Mouse (Mus musculus): Measurements from ENCODE around the gene Abca14. TPM values are rescaled to one million over a fixed set of nuclear protein-coding genes. Genes with fewer than 3 reads are reported as not detected.

Abca14 gene
- total and polyA plus RNA-seq, 2 experiments from 2014 or later: not detected

DNA sequence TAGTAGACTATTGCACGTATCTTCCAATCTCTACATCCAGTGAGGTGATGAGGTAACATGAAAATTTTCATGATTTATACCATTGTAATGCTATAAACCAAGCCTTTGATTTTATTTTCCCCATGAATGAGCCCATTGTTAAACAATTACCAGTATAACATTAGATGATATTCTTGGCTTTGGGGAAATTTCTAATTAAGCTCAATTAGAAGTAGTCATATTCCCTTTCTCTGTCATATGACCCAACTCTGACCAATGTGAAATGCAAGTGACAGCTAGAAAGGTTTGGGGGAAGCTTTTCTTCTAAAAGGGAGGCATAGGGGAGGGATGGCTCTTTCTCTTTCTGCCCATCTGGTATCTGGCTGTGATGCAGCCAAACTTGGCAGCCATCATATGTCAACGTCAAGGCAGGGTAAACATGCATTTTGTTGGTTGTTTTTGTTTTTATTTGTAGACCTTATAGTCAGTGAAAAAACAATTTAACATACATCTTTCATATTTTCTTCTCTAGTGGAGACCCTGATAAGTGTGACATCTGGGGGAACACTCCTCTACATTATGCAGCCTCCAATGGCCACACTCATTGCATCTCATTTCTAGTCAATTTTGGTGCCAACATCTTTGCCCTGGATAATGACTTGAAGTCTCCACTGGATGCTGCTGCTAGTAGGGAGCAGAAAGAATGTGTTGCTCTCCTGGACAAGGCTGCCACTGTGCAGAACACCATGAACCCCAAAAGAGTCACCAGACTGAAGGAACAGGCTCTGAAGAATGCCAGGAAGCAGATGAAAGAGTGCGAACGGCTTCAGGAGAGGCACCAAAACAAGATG is 22.1 kb upstream of the Abca14 start:
- H3K27me3 ChIP-seq (ENCODE audit: insufficient read depth, low read length): no peaks in the 10 kb centered on the region
- no peak overlapping the region for H3K9ac ChIP-seq (replicated peaks; ENCODE audit: low read length, poor library complexity, severe bottlenecking)
- H3K27ac ChIP-seq (ENCODE audit: low read depth, low read length): no peak overlapping the region
- H3K4me3 ChIP-seq (ENCODE audit: low read depth, low read length): no peak overlapping the region
- no peaks in the 10 kb centered on the region for H3K9me3 ChIP-seq (ENCODE audit: low read length)
- no peaks in the 10 kb centered on the region for H3K36me3 ChIP-seq (ENCODE audit: insufficient read depth, low read length)
- ATAC-seq (ENCODE audit: low FRiP score): no peak
- WGBS: 91% methylated on average over 4 of the region's 4 CpGs
- H3K4me1 ChIP-seq (ENCODE audit: insufficient read depth, low read length): no peaks in the 10 kb centered on the region
- TF ChIP-seq CTCF (IDR thresholded peaks at IDR 0.05): no peak
- DNase-seq (ENCODE audit: low spot score): no peak
- no peak overlapping the region for H3K4me2 ChIP-seq (ENCODE audit: low read depth, low read length, poor library complexity, severe bottlenecking)

GRCm38 (mm10) chr7:120182891-120183290 is 20.9 kb upstream of the Abca14 start:
- DNase-seq (ENCODE audit: low spot score) (no peak), ATAC-seq (ENCODE audit: low FRiP score) (no peak)
- Histone ChIP-seq H3K27ac (ENCODE audit: low read depth, low read length) (no peak overlapping the region), H3K9me3 (ENCODE audit: low read length) (no peaks in the 10 kb centered on the region), H3K4me3 (ENCODE audit: low read depth, low read length) (no peak overlapping the region), H3K27me3 (ENCODE audit: insufficient read depth, low read length) (no peaks in the 10 kb centered on the region), H3K36me3 (ENCODE audit: insufficient read depth, low read length) (no peaks in the 10 kb centered on the region), H3K4me1 (ENCODE audit: insufficient read depth, low read length) (no peaks in the 10 kb centered on the region), H3K9ac (replicated peaks; ENCODE audit: low read length, poor library complexity, severe bottlenecking) (no peak overlapping the region), H3K4me2 (ENCODE audit: low read depth, low read length, poor library complexity, severe bottlenecking) (no peak overlapping the region)
- no peak for TF ChIP-seq CTCF (IDR thresholded peaks at IDR 0.05)

- TF ChIP-seq CTCF (IDR thresholded peaks at IDR 0.05): no peak
- H3K4me1 ChIP-seq (ENCODE audit: insufficient read depth, low read length): no peaks in the 10 kb centered on the region
- no peak overlapping the region for H3K4me2 ChIP-seq (ENCODE audit: low read depth, low read length, poor library complexity, severe bottlenecking)
- WGBS: 88% methylated on average over 5 of the region's 5 CpGs
- ATAC-seq (ENCODE audit: low FRiP score) (no peak), DNase-seq (ENCODE audit: low spot score) (no peak)
- no peak overlapping the region for H3K9ac ChIP-seq (replicated peaks; ENCODE audit: low read length, poor library complexity, severe bottlenecking)
- H3K27me3 ChIP-seq (ENCODE audit: insufficient read depth, low read length): no peaks in the 10 kb centered on the region
- no peak overlapping the region for H3K4me3 ChIP-seq (ENCODE audit: low read depth, low read length)
- no peak overlapping the region for H3K27ac ChIP-seq (ENCODE audit: low read depth, low read length)
- no peaks in the 10 kb centered on the region for H3K36me3 ChIP-seq (ENCODE audit: insufficient read depth, low read length)
- no peaks in the 10 kb centered on the region for H3K9me3 ChIP-seq (ENCODE audit: low read length)
These were observed 14.8 kb upstream of the Abca14 start for GRCm38 (mm10) chr7:120188946-120189345.

- H3K27ac ChIP-seq (ENCODE audit: low read depth, low read length): no peak overlapping the region
- H3K27me3 ChIP-seq (ENCODE audit: insufficient read depth, low read length): no peaks in the 10 kb centered on the region
- H3K4me1 ChIP-seq (ENCODE audit: insufficient read depth, low read length): no peaks in the 10 kb centered on the region
- no peak for ATAC-seq (ENCODE audit: low FRiP score)
- no peaks in the 10 kb centered on the region for H3K36me3 ChIP-seq (ENCODE audit: insufficient read depth, low read length)
- no peak overlapping the region for H3K4me3 ChIP-seq (ENCODE audit: low read depth, low read length)
- WGBS: 73% methylated on average over 8 of the region's 8 CpGs
- no peak overlapping the region for H3K4me2 ChIP-seq (ENCODE audit: low read depth, low read length, poor library complexity, severe bottlenecking)
- H3K9ac ChIP-seq (replicated peaks; ENCODE audit: low read length, poor library complexity, severe bottlenecking): no peak overlapping the region
- no peaks in the 10 kb centered on the region for H3K9me3 ChIP-seq (ENCODE audit: low read length)
- no peak for DNase-seq (ENCODE audit: low spot score)
- no peak for TF ChIP-seq CTCF (IDR thresholded peaks at IDR 0.05)
These were observed 14.2 kb upstream of the Abca14 start for GRCm38 (mm10) chr7:120189369-120190149.

DNA sequence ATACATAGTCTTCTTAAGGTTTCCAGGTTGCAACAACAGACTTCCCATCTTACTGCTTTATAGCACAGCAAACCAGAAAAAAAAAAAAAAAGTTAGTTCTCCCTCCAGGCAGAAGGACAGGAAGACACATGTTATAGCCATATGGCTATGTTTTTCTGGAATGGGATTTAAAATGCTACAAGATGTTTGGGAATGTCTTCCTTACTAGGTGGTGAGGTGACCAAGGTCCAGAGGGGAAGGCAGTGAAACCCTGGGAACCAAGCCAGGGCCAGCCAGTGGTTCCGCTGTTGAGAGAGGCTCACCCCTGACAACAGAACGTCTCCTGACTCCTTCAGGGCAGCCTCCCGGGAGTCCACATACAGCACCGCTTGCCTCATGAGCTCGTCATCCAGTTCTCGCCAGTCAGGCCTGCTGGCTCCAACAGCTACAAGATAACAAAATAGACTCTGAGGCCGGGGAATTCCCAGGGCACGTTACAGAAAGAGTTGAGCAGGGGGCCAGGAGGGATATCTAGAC is 13.6 kb upstream of the Abca14 start:
- Histone ChIP-seq H3K4me3 (ENCODE audit: low read depth, low read length) (no peak overlapping the region), H3K4me2 (ENCODE audit: low read depth, low read length, poor library complexity, severe bottlenecking) (no peak overlapping the region), H3K27ac (ENCODE audit: low read depth, low read length) (no peak overlapping the region), H3K9me3 (ENCODE audit: low read length) (no peaks in the 10 kb centered on the region), H3K27me3 (ENCODE audit: insufficient read depth, low read length) (no peaks in the 10 kb centered on the region), H3K36me3 (ENCODE audit: insufficient read depth, low read length) (no peaks in the 10 kb centered on the region), H3K4me1 (ENCODE audit: insufficient read depth, low read length) (no peaks in the 10 kb centered on the region), H3K9ac (replicated peaks; ENCODE audit: low read length, poor library complexity, severe bottlenecking) (no peak overlapping the region)
- 54% methylated on average over 8 of the region's 8 CpGs for WGBS
- no peak for ATAC-seq (ENCODE audit: low FRiP score)
- DNase-seq (ENCODE audit: low spot score): no peak
- no peak for TF ChIP-seq CTCF (IDR thresholded peaks at IDR 0.05)

DNA sequence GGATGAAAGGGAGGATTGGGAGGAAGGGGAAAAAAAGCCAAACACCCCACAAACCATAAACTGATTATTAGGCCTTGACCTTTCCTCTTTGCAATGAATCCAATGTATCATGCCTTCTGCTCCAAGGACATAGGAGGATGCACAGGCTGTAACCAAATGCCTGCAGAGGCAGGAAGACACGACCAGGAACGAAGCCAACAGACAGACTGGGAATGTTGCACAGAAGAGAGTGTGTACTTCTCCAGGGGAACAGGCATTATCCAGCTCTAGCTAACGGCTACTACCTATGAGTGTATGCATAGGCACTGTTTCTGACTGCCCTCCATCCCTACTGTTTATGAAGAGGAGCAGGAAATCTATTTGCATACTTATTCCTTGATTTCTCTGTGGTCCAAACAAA is 11.6 kb upstream of the Abca14 start:
- DNase-seq (ENCODE audit: low spot score) (no peak), ATAC-seq (ENCODE audit: low FRiP score) (no peak)
- no peaks in the 10 kb centered on the region for H3K27me3 ChIP-seq (ENCODE audit: insufficient read depth, low read length)
- H3K4me1 ChIP-seq (ENCODE audit: insufficient read depth, low read length): no peaks in the 10 kb centered on the region
- H3K36me3 ChIP-seq (ENCODE audit: insufficient read depth, low read length): no peaks in the 10 kb centered on the region
- H3K9ac ChIP-seq (replicated peaks; ENCODE audit: low read length, poor library complexity, severe bottlenecking): no peak overlapping the region
- no peak overlapping the region for H3K4me3 ChIP-seq (ENCODE audit: low read depth, low read length)
- H3K4me2 ChIP-seq (ENCODE audit: low read depth, low read length, poor library complexity, severe bottlenecking): no peak overlapping the region
- 58% methylated on average over 3 of the region's 3 CpGs for WGBS
- TF ChIP-seq CTCF (IDR thresholded peaks at IDR 0.05): no peak
- no peaks in the 10 kb centered on the region for H3K9me3 ChIP-seq (ENCODE audit: low read length)
- H3K27ac ChIP-seq (ENCODE audit: low read depth, low read length): no peak overlapping the region

All from midbrain, postnatal 0 days (tissue).